Mouse (Mus musculus) adrenal gland, adult 2 months (tissue): Measurements from ENCODE around the gene Mn1. TPM values are rescaled to one million over a fixed set of nuclear protein-coding genes. Genes with fewer than 3 reads are reported as not detected.

Source experiments
- DNase-seq: peaks from one replicate; pipeline ENCODE4 v3.0.0; 2021
- long read RNA-seq: library from polyadenylated mRNA; stranded (forward); transcript quantifications from one replicate; pipeline ENCODE4 v2.0.0, GENCODE M21; 2021
- polyA plus RNA-seq: library from polyadenylated mRNA; depleted of rRNA; stranded (reverse); fragments of >200 nt; gene quantifications from 2 replicates; pipeline ENCODE4 v1.2.3, GENCODE M21; 2012; rRNA removed
- total RNA-seq, 2 experiments: library from RNA; stranded (reverse); gene quantifications; 2 replicates each; pipeline ENCODE4 v1.2.3; 2021

Gene Mn1
- total RNA-seq, result 1 to 10 TPM; 3.0 to 5.6 TPM
- polyA plus RNA-seq, result 4.7 and 4.8 TPM in 2 replicates
- long read RNA-seq, full-length matches to known transcripts, result 1 of 1 reads
- long read RNA-seq, partial matches to known transcripts, result 0 of 1 reads
- long read RNA-seq, other reads (novel, unspliced or antisense), result 0 of 1 reads

GRCm38 (mm10) chr5:111416591-111417374 lies at the start of gene Mn1:
Mn1 (plus strand) TSS chr5:111417362.
- peak; percentile 89 for DNase-seq

- no peak for DNase-seq
Observed at GRCm38 (mm10) chr5:111367937-111368517, 49.1 kb upstream of the Mn1 start.

GRCm38 (mm10) chr5:111368576-111368975 lies 48.6 kb upstream of the Mn1 start:
- DNase-seq, result no peak

- no peak for DNase-seq
Observed at GRCm38 (mm10) chr5:111375616-111376015, 41.5 kb upstream of the Mn1 start.

- DNase-seq, result no peak
Observed at GRCm38 (mm10) chr5:111376276-111377020, 40.7 kb upstream of the Mn1 start.

- peak; percentile 20 for DNase-seq
Observed at GRCm38 (mm10) chr5:111378126-111378993, 38.8 kb upstream of the Mn1 start.

GRCm38 (mm10) chr5:111383335-111383734 lies 33.8 kb upstream of the Mn1 start:
- DNase-seq, result no peak

- DNase-seq, result no peak
Observed at GRCm38 (mm10) chr5:111390911-111391310, 26.3 kb upstream of the Mn1 start.

GRCm38 (mm10) chr5:111391485-111391884 lies 25.7 kb upstream of the Mn1 start:
- DNase-seq, result no peak

- DNase-seq, result peak; percentile 59
Observed at GRCm38 (mm10) chr5:111393346-111394197, 23.6 kb upstream of the Mn1 start.

GRCm38 (mm10) chr5:111394198-111395053 lies 22.7 kb upstream of the Mn1 start:
- DNase-seq, result no peak

- DNase-seq, result no peak
Observed at GRCm38 (mm10) chr5:111395771-111396170, 21.4 kb upstream of the Mn1 start.

GRCm38 (mm10) chr5:111396199-111396598 lies 21.0 kb upstream of the Mn1 start:
- DNase-seq, result no peak

GRCm38 (mm10) chr5:111398471-111398870 lies 18.7 kb upstream of the Mn1 start:
- no peak for DNase-seq

GRCm38 (mm10) chr5:111399271-111399670 lies 17.9 kb upstream of the Mn1 start:
- no peak for DNase-seq

- DNase-seq, result no peak
Observed at GRCm38 (mm10) chr5:111401879-111402650, 15.1 kb upstream of the Mn1 start.

GRCm38 (mm10) chr5:111402651-111402996 lies 14.5 kb upstream of the Mn1 start:
- no peak for DNase-seq

GRCm38 (mm10) chr5:111404721-111405120 lies 12.4 kb upstream of the Mn1 start:
- DNase-seq, result no peak
